Mouse (Mus musculus) kidney, postnatal 10 days (tissue): ENCODE measurements around the gene Gm17428.

ENCODE experiments used
- DNase-seq: peaks from one replicate; pipeline ENCODE4 v3.0.0; 2021; ENCODE audit warnings: mixed read lengths

Gm17428 gene

GRCm38 (mm10) chr14:55014991-55015766 lies 38.4 kb downstream of the Gm17428 start, which contains the start of gene Ngdn:
TSS of gene Ngdn (plus strand) at chr14:55015454.
- peak; percentile 99 for DNase-seq

GRCm38 (mm10) chr14:55015767-55016111 lies 39.0 kb downstream of the Gm17428 start:
- peak; percentile 42 for DNase-seq

- no peak for DNase-seq
These were observed 40.1 kb downstream of the Gm17428 start for GRCm38 (mm10) chr14:55016876-55017275.

- DNase-seq, result no peak
These were observed 43.7 kb downstream of the Gm17428 start for GRCm38 (mm10) chr14:55020394-55020793.

GRCm38 (mm10) chr14:55023011-55023410 lies 46.3 kb downstream of the Gm17428 start:
- no peak for DNase-seq

- peak; percentile 78 for DNase-seq
These were observed 47.5 kb downstream of the Gm17428 start for GRCm38 (mm10) chr14:55024236-55024635.

GRCm38 (mm10) chr14:55025527-55025926 lies 48.8 kb downstream of the Gm17428 start:
- DNase-seq, result no peak
